Mouse (Mus musculus) forebrain, embryonic 12.5 days (tissue): ENCODE measurements around the gene 4933424G06Rik. TPM values are rescaled to one million over a fixed set of nuclear protein-coding genes. Genes with fewer than 3 reads are reported as not detected.

Experiments
- ATAC-seq: fragments of 200-750 bp; cut with Nextera tagmentation; 2 replicates; pipeline ENCODE4 v1.8.0; 2017; ENCODE audit warnings: moderate TSS enrichment; ENCODE audit not compliant: low FRiP score
- H3K27ac ChIP-seq: fragments of 300-500 bp; sonication (generic); 2 replicates; pipeline ENCODE4 v1.5.1; 2016; ENCODE audit warnings: mild to moderate bottlenecking
- H3K27me3 ChIP-seq: fragments of 300-500 bp; sonication (generic); 2 replicates; pipeline ENCODE4 v1.6.1; 2016; ENCODE audit warnings: mild to moderate bottlenecking
- H3K36me3 ChIP-seq: fragments of 300-500 bp; sonication (generic); replicated peaks from 2 replicates; pipeline ENCODE4 v1.6.1; 2016; ENCODE audit warnings: mild to moderate bottlenecking
- H3K4me1 ChIP-seq: fragments of 300-500 bp; sonication (generic); 2 replicates; pipeline ENCODE4 v1.6.1; 2016
- H3K4me2 ChIP-seq: fragments of 300-500 bp; sonication (generic); 2 replicates; pipeline ENCODE4 v1.6.1; 2016; ENCODE audit warnings: mild to moderate bottlenecking, moderate library complexity
- H3K4me3 ChIP-seq: fragments of 300-500 bp; sonication (generic); replicated peaks from 2 replicates; pipeline ENCODE4 v1.5.1; 2016; ENCODE audit warnings: mild to moderate bottlenecking
- H3K9ac ChIP-seq: fragments of 300-500 bp; sonication (generic); 2 replicates; pipeline ENCODE4 v1.6.1; 2016; ENCODE audit warnings: mild to moderate bottlenecking
- H3K9me3 ChIP-seq: fragments of 300-500 bp; sonication (generic); 2 replicates; pipeline ENCODE4 v1.6.1; 2016
- WGBS: fragments of 180-500 bp; shearing (Covaris S2); methylation state at CpG from one replicate; pipeline ENCODE4 v1.1.7; 2016; 5-methylcytosine and 5-hydroxymethylcytosine counted together
- polyA plus RNA-seq: library from polyadenylated mRNA; unstranded; fragments of >200 nt; fragmentation: Nextera tagmentation; extraction: Ambion mirVana; gene quantifications from 2 replicates; pipeline ENCODE4 v1.2.1, GENCODE M21; 2016

The 4933424G06Rik gene
- polyA plus RNA-seq, 1 experiment from 2014 or later: 0.41 TPM

- H3K4me1 ChIP-seq: peaks cover 13% of the 10 kb centered on the region
- peak overlapping the region; percentile 80 for H3K4me3 ChIP-seq
- WGBS: 60% methylated on average over 11 of the region's 11 CpGs
- H3K4me2 ChIP-seq: peak overlapping the region; percentile 53
- no peak; the same call in 1 of the 2 replicates for ATAC-seq
- no peak overlapping the region for H3K27ac ChIP-seq
- peaks cover 23% of the 10 kb centered on the region for H3K36me3 ChIP-seq
- no peaks in the 10 kb centered on the region for H3K27me3 ChIP-seq
- no peak overlapping the region for H3K9ac ChIP-seq
- no peaks in the 10 kb centered on the region for H3K9me3 ChIP-seq
Observed at GRCm38 (mm10) chr1:36690671-36691235, 19.2 kb upstream of the 4933424G06Rik start.

GRCm38 (mm10) chr1:36691271-36692155, 18.4 kb upstream of the 4933424G06Rik start, which contains the start of gene Cox5b:
Cox5b (plus strand) TSS chr1:36691449.
- peak within 1 kb of the TSS; percentile 78 for H3K4me2 ChIP-seq
- no peaks in the 10 kb centered on the region for H3K9me3 ChIP-seq
- H3K27ac ChIP-seq: 0 out of 2 replicates have a peak within 1 kb of the TSS, but pooled peaks have one; percentile 42
- peaks cover 23% of the 10 kb centered on the region for H3K36me3 ChIP-seq
- peak within 1 kb of the TSS; percentile 80 for H3K9ac ChIP-seq
- 1% methylated on average over 68 of the region's 68 CpGs for WGBS
- no peaks in the 10 kb centered on the region for H3K27me3 ChIP-seq
- peaks cover 13% of the 10 kb centered on the region for H3K4me1 ChIP-seq
- ATAC-seq: peak; percentile 96
- peak within 1 kb of the TSS; percentile 80 for H3K4me3 ChIP-seq

GRCm38 (mm10) chr1:36694871-36695270, 15.1 kb upstream of the 4933424G06Rik start:
- H3K9ac ChIP-seq: no peak overlapping the region
- 92% methylated on average over 6 of the region's 6 CpGs for WGBS
- H3K36me3 ChIP-seq: peaks cover 41% of the 10 kb centered on the region
- H3K4me3 ChIP-seq: no peak overlapping the region
- H3K27ac ChIP-seq: no peak overlapping the region
- peaks cover 13% of the 10 kb centered on the region for H3K4me1 ChIP-seq
- no peaks in the 10 kb centered on the region for H3K9me3 ChIP-seq
- H3K4me2 ChIP-seq: no peak overlapping the region
- ATAC-seq: no peak
- no peaks in the 10 kb centered on the region for H3K27me3 ChIP-seq

- H3K9me3 ChIP-seq: no peaks in the 10 kb centered on the region
- H3K36me3 ChIP-seq: peaks cover 56% of the 10 kb centered on the region
- no peak overlapping the region for H3K27ac ChIP-seq
- H3K4me3 ChIP-seq: no peak overlapping the region
- peaks cover 9% of the 10 kb centered on the region for H3K4me1 ChIP-seq
- H3K4me2 ChIP-seq: no peak overlapping the region
- no peak for ATAC-seq
- no peaks in the 10 kb centered on the region for H3K27me3 ChIP-seq
- 81% methylated on average over 6 of the region's 6 CpGs for WGBS
- H3K9ac ChIP-seq: no peak overlapping the region
Observed at GRCm38 (mm10) chr1:36696411-36696810, 13.5 kb upstream of the 4933424G06Rik start.

- Histone ChIP-seq H3K27me3 (no peaks in the 10 kb centered on the region), H3K9ac (no peak overlapping the region), H3K4me3 (no peak overlapping the region), H3K27ac (no peak overlapping the region), H3K4me2 (no peak overlapping the region), H3K36me3 (peaks cover 63% of the 10 kb centered on the region), H3K4me1 (peaks cover 7% of the 10 kb centered on the region), H3K9me3 (no peaks in the 10 kb centered on the region)
- 71% methylated on average over 5 of the region's 5 CpGs for WGBS
- no peak for ATAC-seq
Observed at GRCm38 (mm10) chr1:36697030-36697429, 12.9 kb upstream of the 4933424G06Rik start.

GRCm38 (mm10) chr1:36707166-36707565, 2.8 kb upstream of the 4933424G06Rik start:
- Histone ChIP-seq H3K27me3 (no peaks in the 10 kb centered on the region), H3K27ac (no peak overlapping the region), H3K4me3 (no peak overlapping the region), H3K36me3 (peaks cover 53% of the 10 kb centered on the region), H3K9me3 (no peaks in the 10 kb centered on the region), H3K9ac (0 out of 2 replicates have a peak overlapping the region, but pooled peaks have one; percentile 25), H3K4me2 (no peak overlapping the region), H3K4me1 (peaks cover 15% of the 10 kb centered on the region)
- WGBS: 75% methylated on average over 2 of the region's 2 CpGs
- ATAC-seq: no peak

- peaks cover 47% of the 10 kb centered on the region for H3K36me3 ChIP-seq
- H3K4me3 ChIP-seq: no peak overlapping the region
- no peak for ATAC-seq
- no peak overlapping the region for H3K27ac ChIP-seq
- no peaks in the 10 kb centered on the region for H3K9me3 ChIP-seq
- no peaks in the 10 kb centered on the region for H3K27me3 ChIP-seq
- peaks cover 15% of the 10 kb centered on the region for H3K4me1 ChIP-seq
- WGBS: 74% methylated on average over 3 of the region's 3 CpGs
- no peak overlapping the region for H3K4me2 ChIP-seq
- H3K9ac ChIP-seq: no peak overlapping the region
Observed at GRCm38 (mm10) chr1:36707797-36708196, 2.2 kb upstream of the 4933424G06Rik start.

- peak overlapping the region; percentile 94 for H3K9ac ChIP-seq
- 88% methylated on average over 1 of the region's 1 CpGs for WGBS
- H3K4me1 ChIP-seq: peaks cover 15% of the 10 kb centered on the region
- peak overlapping the region; percentile 96 for H3K4me3 ChIP-seq
- no peaks in the 10 kb centered on the region for H3K27me3 ChIP-seq
- H3K27ac ChIP-seq: no peak overlapping the region
- H3K36me3 ChIP-seq: peaks cover 38% of the 10 kb centered on the region
- H3K4me2 ChIP-seq: peak overlapping the region; percentile 88
- H3K9me3 ChIP-seq: no peaks in the 10 kb centered on the region
- ATAC-seq: no peak
Observed at GRCm38 (mm10) chr1:36708626-36709025, 1.3 kb upstream of the 4933424G06Rik start.

GRCm38 (mm10) chr1:36709055-36709853, 695 bp upstream of the 4933424G06Rik start:
- peak overlapping the region; percentile 96 for H3K4me3 ChIP-seq
- H3K27ac ChIP-seq: peak overlapping the region; percentile 71
- H3K36me3 ChIP-seq: peaks cover 32% of the 10 kb centered on the region
- H3K9ac ChIP-seq: peak overlapping the region; percentile 94
- ATAC-seq: peak; percentile 77
- H3K9me3 ChIP-seq: no peaks in the 10 kb centered on the region
- WGBS: under 1% methylated on average over 33 of the region's 33 CpGs
- H3K27me3 ChIP-seq: no peaks in the 10 kb centered on the region
- peaks cover 15% of the 10 kb centered on the region for H3K4me1 ChIP-seq
- H3K4me2 ChIP-seq: peak overlapping the region; percentile 88

- Histone ChIP-seq H3K9ac (no peak overlapping the region), H3K27me3 (no peaks in the 10 kb centered on the region), H3K9me3 (no peaks in the 10 kb centered on the region), H3K4me3 (no peak overlapping the region), H3K36me3 (peaks cover 14% of the 10 kb centered on the region), H3K4me1 (peaks cover 15% of the 10 kb centered on the region), H3K27ac (no peak overlapping the region), H3K4me2 (no peak overlapping the region)
- ATAC-seq: no peak
- 97% methylated on average over 2 of the region's 2 CpGs for WGBS
Observed at GRCm38 (mm10) chr1:36711104-36711503, 1.2 kb downstream of the 4933424G06Rik start.

GRCm38 (mm10) chr1:36714311-36714710, 4.4 kb downstream of the 4933424G06Rik start, which contains the start of gene Actr1b:
Actr1b (minus strand) TSS chr1:36714422.
- Histone ChIP-seq H3K4me2 (no peak within 1 kb of the TSS), H3K9ac (no peak within 1 kb of the TSS), H3K4me3 (no peak within 1 kb of the TSS), H3K27ac (no peak within 1 kb of the TSS), H3K36me3 (no peaks in the 10 kb centered on the region), H3K27me3 (no peaks in the 10 kb centered on the region), H3K9me3 (no peaks in the 10 kb centered on the region), H3K4me1 (no peaks in the 10 kb centered on the region)
- WGBS: 85% methylated on average over 5 of the region's 5 CpGs
- ATAC-seq: no peak

- no peak overlapping the region for H3K4me3 ChIP-seq
- H3K36me3 ChIP-seq: no peaks in the 10 kb centered on the region
- no peak overlapping the region for H3K27ac ChIP-seq
- no peaks in the 10 kb centered on the region; the same call in 1 of the 2 replicates for H3K27me3 ChIP-seq
- H3K9ac ChIP-seq: no peak overlapping the region
- H3K9me3 ChIP-seq: no peaks in the 10 kb centered on the region
- 59% methylated on average over 1 of the region's 1 CpGs for WGBS
- no peak overlapping the region for H3K4me2 ChIP-seq
- no peak for ATAC-seq
- H3K4me1 ChIP-seq: no peaks in the 10 kb centered on the region
Observed at GRCm38 (mm10) chr1:36718786-36719185, 8.8 kb downstream of the 4933424G06Rik start.
